Mouse (Mus musculus) liver, embryonic 12.5 days (tissue): ENCODE measurements around the gene Tmem45a. TPM values are rescaled to one million over a fixed set of nuclear protein-coding genes. Genes with fewer than 3 reads are reported as not detected.
"Not testable (repeated sequence)": the region's sequence is repeated elsewhere in the genome, so short reads cannot be mapped to it uniquely, and the experiment has no call there.

Source experiments
- ATAC-seq: fragments of 200-750 bp; cut with Nextera tagmentation; 2 replicates; pipeline ENCODE4 v1.8.0; 2017; ENCODE audit warnings: moderate number of reproducible peaks, mild to moderate bottlenecking, moderate library complexity
- H3K27ac ChIP-seq: fragments of 300-500 bp; sonication (generic); 2 replicates; pipeline ENCODE4 v1.5.1; 2016; ENCODE audit warnings: mild to moderate bottlenecking
- H3K27me3 ChIP-seq: fragments of 300-500 bp; sonication (generic); replicated peaks from 2 replicates; pipeline ENCODE4 v1.6.1; 2016; ENCODE audit warnings: mild to moderate bottlenecking, moderate library complexity
- H3K36me3 ChIP-seq: fragments of 300-500 bp; sonication (generic); 2 replicates; pipeline ENCODE4 v1.6.1; 2016; ENCODE audit warnings: mild to moderate bottlenecking, moderate library complexity
- H3K4me1 ChIP-seq: fragments of 300-500 bp; sonication (generic); 2 replicates; pipeline ENCODE4 v1.6.1; 2016
- H3K4me2 ChIP-seq: fragments of 300-500 bp; sonication (generic); 2 replicates; pipeline ENCODE4 v1.6.1; 2016; ENCODE audit warnings: mild to moderate bottlenecking, moderate library complexity
- H3K4me3 ChIP-seq: fragments of 300-500 bp; sonication (generic); 2 replicates; pipeline ENCODE4 v1.5.1; 2016; ENCODE audit warnings: mild to moderate bottlenecking, moderate library complexity
- H3K9ac ChIP-seq: fragments of 300-500 bp; sonication (generic); 2 replicates; pipeline ENCODE4 v1.6.1; 2016; ENCODE audit warnings: mild to moderate bottlenecking, moderate library complexity
- H3K9me3 ChIP-seq: fragments of 300-500 bp; sonication (generic); replicated peaks from 2 replicates; pipeline ENCODE4 v1.6.1; 2016; ENCODE audit warnings: mild to moderate bottlenecking, moderate library complexity
- WGBS: fragments of 180-500 bp; shearing (Covaris S2); methylation state at CpG from one replicate; pipeline ENCODE4 v1.1.7; 2016; ENCODE audit not compliant: insufficient replicate concordance; 5-methylcytosine and 5-hydroxymethylcytosine counted together
- polyA plus RNA-seq: library from polyadenylated mRNA; unstranded; fragments of >200 nt; fragmentation: Nextera tagmentation; extraction: Ambion mirVana; gene quantifications from 2 replicates; pipeline ENCODE4 v1.2.1, GENCODE M21; 2016

Tmem45a gene
- polyA plus RNA-seq = 2.1 and 2.5 TPM in 2 replicates

DNA sequence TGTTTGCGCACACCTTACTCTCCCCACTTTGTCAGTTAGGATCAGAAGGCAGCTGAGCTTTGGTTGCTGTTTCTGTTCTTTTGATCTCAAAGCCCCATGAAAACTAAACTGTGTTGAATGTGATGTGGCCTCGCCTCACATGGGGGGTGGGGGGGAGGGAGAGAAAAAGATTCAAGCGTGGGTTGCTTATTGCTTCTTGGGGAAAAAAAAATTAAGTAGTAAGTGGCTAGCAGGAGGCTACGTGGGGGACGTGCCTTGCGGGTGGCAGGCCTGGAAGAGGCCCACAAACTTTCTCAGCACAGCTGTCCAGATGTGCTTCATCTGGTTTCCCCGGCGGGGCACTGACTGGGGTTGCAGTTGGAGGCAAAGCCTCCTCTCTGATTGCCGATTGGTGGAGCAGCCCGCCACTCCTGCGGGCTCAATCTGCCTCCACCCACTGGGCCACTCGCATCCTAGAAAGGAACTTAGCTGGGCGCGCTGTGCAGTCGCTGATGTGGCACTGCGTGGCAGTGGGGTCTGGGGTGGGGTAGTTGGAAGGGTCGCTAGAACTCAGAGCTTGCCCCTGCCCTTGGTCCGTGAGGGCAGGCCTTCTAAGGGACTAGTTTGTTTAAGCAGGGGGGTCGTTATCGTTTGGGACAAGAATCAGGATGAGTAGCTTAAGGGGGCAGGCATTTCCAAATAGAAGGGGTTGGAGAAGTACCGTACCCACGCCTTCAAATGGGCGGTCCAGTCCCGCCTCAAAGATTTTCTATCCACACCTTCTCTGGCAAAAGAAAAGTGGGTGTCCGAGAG lies at the start of gene Tmem45a:
Tmem45a (minus strand) TSS at position 343 of the 792 bp plus-strand sequence.
- Histone ChIP-seq H3K4me1 (0 out of 2 replicates have a peak, but pooled peaks cover 6% of the 10 kb centered on the region), H3K36me3 (no peaks in the 10 kb centered on the region), H3K9me3 (no peaks in the 10 kb centered on the region), H3K27ac (no peak within 1 kb of the TSS), H3K4me3 (peak within 1 kb of the TSS; percentile 35), H3K9ac (no peak within 1 kb of the TSS), H3K4me2 (peak within 1 kb of the TSS; percentile 68), H3K27me3 (peaks cover 5% of the 10 kb centered on the region; the same call in 1 of the 2 replicates)
- WGBS = 6% methylated on average over 25 of the region's 25 CpGs
- peak; percentile 87 for ATAC-seq

DNA sequence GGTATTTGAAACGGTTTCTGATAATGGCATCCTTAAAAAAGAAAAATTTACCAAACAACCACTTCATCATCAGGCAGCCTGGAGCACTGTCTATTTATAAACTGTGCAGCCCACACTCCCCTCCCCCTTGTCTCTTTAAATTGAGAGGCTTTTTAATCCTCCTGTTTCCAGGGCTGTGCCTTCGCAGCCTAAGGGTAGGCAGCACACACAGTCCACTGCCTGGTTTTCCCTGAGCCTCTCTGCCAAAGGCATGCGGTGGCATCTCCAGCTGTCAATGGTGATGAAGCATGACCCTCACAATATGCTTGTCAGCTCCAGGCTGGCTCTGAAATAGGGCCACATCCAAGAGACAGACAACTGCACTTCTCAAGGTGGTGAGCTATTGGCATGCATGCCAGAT lies 42.1 kb upstream of the Tmem45a start, which contains the start of gene Lnp1:
Lnp1 (minus strand) TSS at position 39 of the 400 bp plus-strand sequence.
- WGBS = 53% methylated on average over 3 of the region's 3 CpGs
- Histone ChIP-seq H3K4me1 (no peaks in the 10 kb centered on the region), H3K36me3 (no peaks in the 10 kb centered on the region), H3K9me3 (no peaks in the 10 kb centered on the region), H3K4me2 (no peak within 1 kb of the TSS), H3K27ac (no peak within 1 kb of the TSS), H3K9ac (no peak within 1 kb of the TSS), H3K27me3 (no peaks in the 10 kb centered on the region), H3K4me3 (no peak within 1 kb of the TSS)
- no peak for ATAC-seq

DNA sequence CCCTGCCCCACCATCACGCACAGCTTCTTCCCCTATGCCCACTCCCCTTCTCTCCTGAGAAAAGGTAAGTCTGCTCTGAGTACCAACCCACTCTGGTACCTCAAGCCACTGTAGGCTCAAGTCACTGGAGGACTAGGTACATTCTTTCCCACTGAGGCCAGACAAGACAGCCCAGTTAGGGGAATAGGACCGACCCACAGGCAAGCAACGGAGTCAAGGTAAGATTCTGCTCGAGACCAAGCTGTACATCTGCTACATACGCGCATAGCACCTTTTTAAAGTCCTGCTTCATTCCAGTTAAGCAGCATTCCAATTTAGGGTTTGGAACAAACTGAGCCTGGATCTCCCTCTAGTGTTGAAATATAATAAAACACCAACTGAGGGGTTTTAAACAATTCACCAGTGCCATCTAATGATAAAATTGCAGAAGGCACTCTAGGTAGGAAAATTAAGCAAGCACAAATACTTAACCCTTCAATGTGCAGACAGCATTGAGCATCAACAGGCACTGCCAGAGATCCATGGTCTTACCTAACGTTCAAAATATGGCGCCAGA lies 34.2 kb upstream of the Tmem45a start:
- Histone ChIP-seq H3K9me3 (no peaks in the 10 kb centered on the region), H3K4me1 (no peaks in the 10 kb centered on the region), H3K27me3 (no peaks in the 10 kb centered on the region), H3K4me2 (no peak overlapping the region), H3K4me3 (no peak overlapping the region), H3K27ac (no peak overlapping the region), H3K36me3 (no peaks in the 10 kb centered on the region), H3K9ac (no peak overlapping the region)
- no peak for ATAC-seq
- 22% methylated on average over 8 of the region's 8 CpGs for WGBS

DNA sequence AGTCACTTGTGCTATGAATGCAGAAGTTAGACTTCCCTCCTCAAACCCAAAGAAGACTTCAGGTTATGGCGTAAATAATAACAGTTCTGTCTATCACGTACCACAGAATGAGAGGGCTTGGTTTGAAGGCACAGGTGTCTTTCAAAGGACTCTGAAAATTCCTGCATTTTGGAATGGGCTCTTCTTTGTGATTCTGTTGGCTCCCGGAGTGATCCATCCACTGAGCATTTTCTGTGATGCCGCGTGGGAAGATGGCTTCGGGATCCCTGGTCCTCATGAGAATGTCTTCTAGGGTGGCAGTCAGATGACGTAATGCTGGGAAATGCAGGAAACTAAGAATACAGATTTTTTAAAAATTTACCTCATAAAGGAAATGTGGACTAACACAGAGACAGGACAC lies 31.3 kb upstream of the Tmem45a start:
- Histone ChIP-seq H3K27me3 (no peaks in the 10 kb centered on the region), H3K36me3 (no peaks in the 10 kb centered on the region), H3K27ac (no peak overlapping the region), H3K9me3 (no peaks in the 10 kb centered on the region), H3K4me1 (no peaks in the 10 kb centered on the region), H3K9ac (no peak overlapping the region), H3K4me3 (no peak overlapping the region), H3K4me2 (no peak overlapping the region)
- 72% methylated on average over 7 of the region's 7 CpGs for WGBS
- ATAC-seq = no peak

DNA sequence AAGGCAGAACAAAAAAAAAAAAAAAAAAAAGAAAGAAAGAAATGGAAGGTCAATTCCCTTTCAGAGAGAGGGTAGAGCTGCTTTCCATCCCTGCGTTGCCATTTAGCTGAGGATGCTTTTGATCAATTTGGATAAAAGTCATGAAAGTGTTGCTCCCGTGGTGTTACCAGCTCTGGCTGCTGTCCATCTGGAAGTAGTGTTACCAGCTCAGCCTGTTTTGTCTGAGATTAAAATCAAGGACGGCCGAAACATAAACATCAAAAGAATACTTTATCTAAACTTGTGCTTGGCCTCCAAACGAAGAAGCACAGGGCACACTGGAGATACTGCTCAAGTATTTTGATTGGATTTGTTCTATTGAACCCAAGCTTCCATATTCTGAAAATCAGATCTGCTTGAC lies 23.0 kb upstream of the Tmem45a start:
- no peaks in the 10 kb centered on the region for H3K27me3 ChIP-seq
- no peak overlapping the region for H3K4me2 ChIP-seq
- H3K27ac ChIP-seq = no peak overlapping the region
- H3K9ac ChIP-seq = no peak overlapping the region
- no peaks in the 10 kb centered on the region for H3K36me3 ChIP-seq
- ATAC-seq = no peak
- WGBS = 71% methylated on average over 5 of the region's 5 CpGs
- H3K4me3 ChIP-seq = no peak overlapping the region
- H3K9me3 ChIP-seq = no peaks in the 10 kb centered on the region
- no peaks in the 10 kb centered on the region for H3K4me1 ChIP-seq

DNA sequence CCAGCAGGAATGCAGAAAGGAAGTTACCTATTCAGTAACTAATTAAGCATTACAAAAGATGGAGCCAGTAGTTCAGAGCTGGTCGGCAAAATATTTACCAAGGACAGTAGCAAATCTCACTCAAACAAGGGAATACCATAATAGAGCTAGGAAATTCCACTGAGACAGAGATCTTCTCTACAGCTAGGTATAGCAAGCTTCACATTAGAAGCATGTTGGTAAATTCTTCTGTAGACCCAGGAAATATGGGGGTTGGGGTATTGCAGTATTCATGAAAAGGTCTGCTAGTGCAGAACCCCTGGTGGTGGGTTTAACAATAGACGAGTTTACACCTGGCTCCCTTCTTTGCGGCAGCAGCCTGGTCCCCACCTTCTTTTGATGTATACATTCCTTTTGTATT lies 16.2 kb upstream of the Tmem45a start:
- not testable (repeated sequence) for H3K4me1 ChIP-seq, H3K4me2 ChIP-seq, H3K9me3 ChIP-seq, H3K27ac ChIP-seq, ATAC-seq, H3K27me3 ChIP-seq, H3K9ac ChIP-seq, H3K36me3 ChIP-seq, H3K4me3 ChIP-seq
- 52% methylated on average over 3 of the region's 3 CpGs for WGBS

DNA sequence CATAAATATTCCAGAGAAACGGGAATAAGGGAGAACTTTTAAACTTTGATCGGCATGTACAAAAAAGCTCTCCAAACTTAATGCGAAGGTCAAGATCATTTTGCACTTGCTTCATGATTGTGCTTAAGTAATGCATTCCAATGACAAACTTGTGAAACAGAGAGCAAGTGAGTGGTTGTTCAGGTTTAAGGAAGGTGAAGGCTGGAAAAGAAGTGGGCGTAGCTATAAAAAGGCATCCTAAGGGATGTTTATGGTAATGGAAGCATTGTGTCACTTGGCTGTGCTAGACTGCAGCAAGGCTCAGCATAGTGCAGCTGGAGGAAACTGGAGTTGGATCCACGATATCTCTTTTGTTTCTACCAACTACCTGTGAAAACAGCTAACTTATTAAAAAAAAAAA lies 5.6 kb upstream of the Tmem45a start:
- Histone ChIP-seq H3K27me3 (no peaks in the 10 kb centered on the region), H3K36me3 (no peaks in the 10 kb centered on the region), H3K4me3 (no peak overlapping the region), H3K27ac (no peak overlapping the region), H3K9me3 (no peaks in the 10 kb centered on the region), H3K4me1 (no peaks in the 10 kb centered on the region), H3K9ac (no peak overlapping the region), H3K4me2 (no peak overlapping the region)
- ATAC-seq = no peak
- 77% methylated on average over 5 of the region's 5 CpGs for WGBS

DNA sequence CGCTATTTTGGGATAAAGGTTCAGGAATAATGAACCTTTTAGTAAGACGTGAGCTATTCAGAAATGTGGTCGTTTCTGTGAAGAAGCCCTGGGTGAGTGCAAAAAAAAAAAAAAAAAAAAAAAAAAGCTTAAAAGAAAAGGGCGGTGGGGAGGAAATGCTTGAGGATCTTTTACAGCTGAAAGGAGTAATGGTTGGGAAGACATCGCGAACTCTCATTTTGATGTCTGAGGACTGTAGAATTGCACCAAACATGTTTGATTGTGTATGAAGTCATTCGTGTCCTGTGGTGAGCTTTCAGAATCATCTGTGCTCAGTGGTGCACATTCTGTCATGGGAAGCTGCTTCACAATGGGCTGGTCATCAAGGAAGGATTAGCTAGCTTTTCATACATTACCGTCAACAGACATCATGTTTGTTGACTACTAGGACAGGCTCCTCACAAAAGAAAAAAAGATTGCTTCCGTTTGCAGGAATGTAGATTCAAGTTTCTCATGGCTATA lies 700 bp upstream of the Tmem45a start:
- Histone ChIP-seq H3K9ac (no peak overlapping the region), H3K9me3 (no peaks in the 10 kb centered on the region), H3K4me1 (0 out of 2 replicates have a peak, but pooled peaks cover 6% of the 10 kb centered on the region), H3K27ac (no peak overlapping the region), H3K27me3 (peaks cover 5% of the 10 kb centered on the region; the same call in 1 of the 2 replicates), H3K36me3 (no peaks in the 10 kb centered on the region), H3K4me3 (peak overlapping the region; percentile 35), H3K4me2 (peak overlapping the region; percentile 68)
- no peak for ATAC-seq
- WGBS = 31% methylated on average over 9 of the region's 9 CpGs

DNA sequence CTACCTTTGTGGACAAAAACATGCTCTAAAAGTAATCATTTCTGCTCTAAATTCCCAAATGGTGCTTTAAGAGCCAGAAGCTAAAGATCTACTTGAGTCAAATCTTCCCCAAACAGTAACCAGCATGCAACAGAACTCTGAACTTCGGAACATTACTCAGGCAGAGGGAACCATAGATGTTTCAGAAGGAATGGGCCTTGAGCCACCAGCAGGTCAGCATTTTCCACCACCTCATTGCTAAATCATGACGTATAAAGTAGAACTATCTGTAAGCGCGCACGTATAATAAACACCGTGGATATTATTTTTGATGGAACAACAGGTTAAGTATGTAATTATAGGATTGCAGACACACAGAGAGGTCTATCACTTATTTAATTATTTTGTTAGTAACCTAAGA lies 1.2 kb downstream of the Tmem45a start:
- Histone ChIP-seq H3K9me3 (no peaks in the 10 kb centered on the region), H3K27me3 (peaks cover 5% of the 10 kb centered on the region; the same call in 1 of the 2 replicates), H3K36me3 (no peaks in the 10 kb centered on the region), H3K4me2 (no peak overlapping the region), H3K27ac (no peak overlapping the region), H3K4me1 (0 out of 2 replicates have a peak, but pooled peaks cover 6% of the 10 kb centered on the region), H3K9ac (no peak overlapping the region), H3K4me3 (no peak overlapping the region)
- 84% methylated on average over 6 of the region's 6 CpGs for WGBS
- no peak for ATAC-seq

DNA sequence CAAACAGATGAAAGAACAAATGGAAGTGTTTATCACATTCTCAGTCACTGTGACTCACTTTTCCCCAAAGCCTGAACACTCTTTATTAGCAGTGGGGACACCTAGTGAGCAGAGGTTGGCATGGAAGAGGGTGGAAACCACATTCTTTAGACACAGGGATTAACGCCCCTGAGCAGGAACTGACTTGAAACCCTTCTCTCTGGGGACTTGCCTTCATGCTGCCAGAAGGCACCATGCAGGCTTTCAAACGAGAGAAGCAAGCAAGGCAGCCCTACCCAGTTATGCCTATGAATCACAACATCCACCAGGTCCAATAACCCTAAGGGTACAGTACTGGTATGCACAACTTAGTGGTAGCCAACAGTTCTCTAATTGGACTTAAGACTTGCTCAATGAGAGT lies 12.6 kb downstream of the Tmem45a start:
- Histone ChIP-seq H3K9me3 (no peaks in the 10 kb centered on the region), H3K4me3 (no peak overlapping the region), H3K9ac (no peak overlapping the region), H3K4me1 (no peaks in the 10 kb centered on the region), H3K36me3 (no peaks in the 10 kb centered on the region), H3K4me2 (no peak overlapping the region), H3K27me3 (no peaks in the 10 kb centered on the region), H3K27ac (no peak overlapping the region)
- ATAC-seq = no peak
- WGBS = 30% methylated on average over 2 of the region's 2 CpGs

DNA sequence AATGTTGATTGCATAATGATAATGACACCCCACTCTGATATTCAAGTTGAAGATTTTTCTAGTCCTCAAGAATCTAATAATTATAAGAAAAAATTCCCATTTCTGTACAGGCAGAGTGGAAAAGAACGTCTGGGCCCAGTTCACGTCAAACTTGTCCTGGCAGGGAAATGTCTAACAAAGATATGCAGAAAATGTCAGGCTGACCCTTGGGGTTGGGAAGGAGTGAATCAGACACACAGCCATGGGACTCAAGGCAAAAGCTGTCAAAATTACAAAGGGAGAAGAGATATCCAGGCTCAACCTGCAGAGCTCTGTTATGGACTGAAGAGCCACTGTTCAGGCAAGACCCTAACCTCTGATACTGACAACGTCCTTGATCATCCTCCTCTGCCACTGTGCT lies 15.5 kb downstream of the Tmem45a start:
- H3K4me2 ChIP-seq = no peak overlapping the region
- no peak for ATAC-seq
- H3K9ac ChIP-seq = no peak overlapping the region
- no peaks in the 10 kb centered on the region for H3K36me3 ChIP-seq
- no peak overlapping the region for H3K27ac ChIP-seq
- H3K4me1 ChIP-seq = no peaks in the 10 kb centered on the region
- H3K9me3 ChIP-seq = no peaks in the 10 kb centered on the region
- H3K27me3 ChIP-seq = no peaks in the 10 kb centered on the region
- WGBS = 60% methylated on average over 3 of the region's 3 CpGs
- H3K4me3 ChIP-seq = no peak overlapping the region

DNA sequence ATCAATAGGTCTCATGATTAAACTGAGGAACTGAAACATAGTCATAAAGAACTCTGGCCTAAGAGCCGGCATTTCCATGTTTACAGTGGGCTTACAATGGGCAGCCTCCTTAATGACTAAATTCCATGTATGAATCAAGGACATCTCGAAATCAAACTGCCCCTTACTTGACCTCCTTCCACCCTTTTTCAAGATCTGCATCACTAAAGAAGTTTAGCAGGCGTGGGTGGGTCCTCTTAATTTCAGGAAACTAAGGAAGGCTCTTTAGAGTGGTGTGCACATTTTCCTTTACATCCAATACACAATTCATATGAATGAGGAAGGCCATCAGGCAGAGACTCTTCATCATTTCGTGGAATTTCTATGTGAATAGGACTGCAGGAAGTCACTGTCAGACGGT lies 17.6 kb downstream of the Tmem45a start:
- Histone ChIP-seq H3K27me3 (no peaks in the 10 kb centered on the region), H3K9me3 (no peaks in the 10 kb centered on the region), H3K4me2 (no peak overlapping the region), H3K36me3 (no peaks in the 10 kb centered on the region), H3K4me3 (no peak overlapping the region), H3K4me1 (no peaks in the 10 kb centered on the region), H3K9ac (no peak overlapping the region), H3K27ac (no peak overlapping the region)
- 56% methylated on average over 5 of the region's 5 CpGs for whole genome bisulfite sequencing
- no peak for ATAC-seq
